Mouse (Mus musculus) thymus, adult 2 months (tissue): Measurements from ENCODE around the gene Gimd1.

Source experiments
- CTCF ChIP-seq: fragments of 200-500 bp; IDR thresholded peaks from 2 replicates; pipeline ENCODE4 v1.5.1; 2012; ENCODE audit warnings: mild to moderate bottlenecking, control low read depth, low read length, moderate library complexity, borderline replicate concordance; ENCODE audit not compliant: control insufficient read depth, poor library complexity, insufficient read depth; ENCODE audit errors: extremely low read depth
- POLR2A ChIP-seq: fragments of 200-500 bp; IDR thresholded peaks from 2 replicates; pipeline ENCODE4 v1.6.1; 2012; ENCODE audit warnings: mild to moderate bottlenecking, low read length, control low read depth, moderate library complexity; ENCODE audit not compliant: control insufficient read depth, poor library complexity, insufficient read depth; ENCODE audit errors: extremely low read depth

DNA sequence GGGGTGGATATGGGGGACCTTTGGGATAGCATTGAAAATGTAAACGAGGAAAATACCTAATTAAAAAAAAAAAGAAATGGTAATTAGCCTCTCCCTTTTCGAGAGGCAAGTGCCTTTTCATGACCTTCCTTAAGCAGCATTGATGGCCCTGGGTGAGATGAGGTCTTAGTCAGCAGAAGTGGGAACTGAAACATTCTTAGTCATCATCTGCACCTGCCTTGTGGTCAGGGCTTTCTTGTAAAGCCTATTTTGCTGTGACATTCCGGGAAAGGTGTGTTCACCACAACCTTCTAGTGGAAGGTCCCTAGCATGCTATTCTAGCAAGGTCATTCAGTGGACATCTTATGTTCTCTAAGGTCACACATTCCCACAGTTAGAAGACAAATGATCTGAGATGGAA is 48.4 kb upstream of the Gimd1 start:
- no peak for TF ChIP-seq CTCF
- TF ChIP-seq POLR2A, result no peak
